Mouse (Mus musculus) testis, postnatal 14 days (tissue): ENCODE data around the gene Pogz.
A peak's percentile ranks its signal among the peaks of the same experiment; 100 is the strongest.
"Not testable (repeated sequence)": the region's sequence is repeated elsewhere in the genome, so short reads cannot be mapped to it uniquely, and the experiment has no call there.

Experiments
- DNase-seq: peaks from one replicate; pipeline ENCODE4 v3.0.0; 2021; ENCODE audit warnings: low spot score

Gene Pogz

GRCm38 (mm10) chr3:94832701-94833100 is 4.7 kb upstream of the Pogz start:
- DNase-seq: no peak

GRCm38 (mm10) chr3:94833358-94833757 is 4.0 kb upstream of the Pogz start:
- no peak for DNase-seq

GRCm38 (mm10) chr3:94835396-94835795 is 2.0 kb upstream of the Pogz start:
- DNase-seq: no peak

- DNase-seq: peak; percentile 84
Observed at GRCm38 (mm10) chr3:94837959-94838496, 661 bp downstream of the Pogz start.

GRCm38 (mm10) chr3:94838631-94839030 is 1.3 kb downstream of the Pogz start:
- DNase-seq: no peak

- no peak for DNase-seq
Observed at GRCm38 (mm10) chr3:94839101-94839500, 1.7 kb downstream of the Pogz start.

GRCm38 (mm10) chr3:94847382-94847781 is 10.0 kb downstream of the Pogz start:
- no peak for DNase-seq

GRCm38 (mm10) chr3:94849338-94849737 is 12.0 kb downstream of the Pogz start:
- DNase-seq: no peak

- DNase-seq: no peak
Observed at GRCm38 (mm10) chr3:94851731-94852130, 14.4 kb downstream of the Pogz start.

GRCm38 (mm10) chr3:94852215-94852614 is 14.8 kb downstream of the Pogz start:
- DNase-seq: no peak

- DNase-seq: peak; percentile 42
Observed at GRCm38 (mm10) chr3:94859471-94859870, 22.1 kb downstream of the Pogz start.

- DNase-seq: no peak
Observed at GRCm38 (mm10) chr3:94869011-94869410, 31.6 kb downstream of the Pogz start.

GRCm38 (mm10) chr3:94878618-94879017 is 41.3 kb downstream of the Pogz start:
- no peak for DNase-seq

GRCm38 (mm10) chr3:94881840-94882239 is 44.5 kb downstream of the Pogz start:
- no peak for DNase-seq

GRCm38 (mm10) chr3:94882579-94882978 is 45.2 kb downstream of the Pogz start:
- no peak for DNase-seq

GRCm38 (mm10) chr3:94886316-94887224 is 49.2 kb downstream of the Pogz start, which contains the start of gene Psmb4:
TSS of gene Psmb4 (minus strand) at chr3:94886961.
- DNase-seq: peak; percentile 85

- DNase-seq: no peak
Observed at GRCm38 (mm10) chr3:94888595-94888994, 51.2 kb downstream of the Pogz start.

- no peak for DNase-seq
Observed at GRCm38 (mm10) chr3:94894076-94894475, 56.7 kb downstream of the Pogz start.

GRCm38 (mm10) chr3:94902747-94903146 is 65.4 kb downstream of the Pogz start:
- no peak for DNase-seq

GRCm38 (mm10) chr3:94904759-94905158 is 67.4 kb downstream of the Pogz start:
- not testable (repeated sequence) for DNase-seq

- no peak for DNase-seq
Observed at GRCm38 (mm10) chr3:94906482-94906881, 69.1 kb downstream of the Pogz start.

GRCm38 (mm10) chr3:94911050-94911693 is 73.8 kb downstream of the Pogz start:
- DNase-seq: no peak

GRCm38 (mm10) chr3:94913801-94914200 is 76.4 kb downstream of the Pogz start:
- no peak for DNase-seq
